Mouse (Mus musculus): ENCODE data around the gene Susd6.

Gene Susd6

DNA sequence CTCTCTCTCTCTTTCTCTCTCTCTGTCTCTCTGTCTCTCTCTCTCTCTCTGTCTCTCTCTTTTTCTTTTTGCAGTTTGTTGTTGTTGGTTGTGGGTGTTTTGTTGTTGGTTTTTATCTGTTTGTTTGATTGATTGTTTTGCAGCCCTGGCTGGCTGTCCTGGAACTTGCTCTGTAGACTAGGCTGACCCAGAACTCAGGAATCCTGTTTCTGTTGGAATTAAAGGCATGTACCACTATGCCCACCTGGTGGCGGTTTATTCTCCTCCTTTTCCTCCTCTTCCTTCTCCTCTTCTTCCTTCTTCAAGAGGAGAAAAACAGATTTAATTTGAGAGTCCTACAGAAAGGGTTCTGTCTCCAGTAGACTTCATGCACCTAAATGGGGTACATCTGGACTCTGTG lies 137.2 kb downstream of the Susd6 start:
- no peak for DNase-seq (ENCODE audit: low read depth, low spot score)

DNA sequence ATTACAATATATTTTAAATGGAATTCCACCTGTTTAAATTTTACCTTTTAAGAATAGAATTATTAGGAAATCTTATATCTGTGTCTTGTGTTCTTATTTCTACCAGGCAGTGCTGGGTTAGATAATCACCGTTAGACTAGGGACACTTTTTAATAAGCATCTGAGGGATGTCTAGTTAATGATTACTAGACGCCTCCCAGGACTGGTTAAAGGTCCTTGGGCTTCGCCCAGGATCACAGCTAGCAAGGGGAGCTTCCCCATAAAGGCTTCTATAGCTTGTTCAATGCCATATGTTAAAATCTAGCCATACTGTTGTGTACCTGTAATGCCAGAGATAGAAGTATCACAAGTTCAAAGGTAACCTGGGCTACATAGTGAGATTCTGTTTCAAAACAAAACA lies 138.6 kb downstream of the Susd6 start:
- DNase-seq (ENCODE audit: low read depth, low spot score): no peak

GRCm38 (mm10) chr12:80930141-80930540 lies 139.8 kb downstream of the Susd6 start:
- no peak for DNase-seq (ENCODE audit: low read depth, low spot score)
